Mouse (Mus musculus): ENCODE measurements at regions not wholly inside any gene's neighbourhood (a gene's known extent, or its start where the extent isn't known, plus 50 kb on each side); places are given as distances from the start of the nearest gene placed in this dataset.

GRCm38 (mm10) chr4:45654019-45654803 lies 121.9 kb upstream of the Shb start:
- DNase-seq (ENCODE audit: low spot score) (peak; percentile 22), ATAC-seq (no peak)
- WGBS = 10% methylated on average over 14 of the region's 14 CpGs
- no peaks in the 10 kb centered on the region for H3K9me3 ChIP-seq (ENCODE audit: low read length)
- H3K4me1 ChIP-seq (ENCODE audit: insufficient read depth, low read length) = 0 out of 2 replicates have a peak, but pooled peaks cover 8% of the 10 kb centered on the region
- no peak for TF ChIP-seq CTCF (IDR thresholded peaks at IDR 0.05; ENCODE audit: low read depth)
- H3K4me3 ChIP-seq (ENCODE audit: low read length) = no peak overlapping the region
- H3K36me3 ChIP-seq (ENCODE audit: insufficient read depth, low read length) = no peaks in the 10 kb centered on the region
- no peak overlapping the region for H3K27ac ChIP-seq
- no peaks in the 10 kb centered on the region for H3K27me3 ChIP-seq (ENCODE audit: insufficient read depth, low read length)
- H3K9ac ChIP-seq (replicated peaks; ENCODE audit: low read length) = no peak overlapping the region
- H3K4me2 ChIP-seq (ENCODE audit: low read depth, low read length) = peak overlapping the region; percentile 36

GRCm38 (mm10) chr4:45648884-45649577 lies 116.8 kb upstream of the Shb start:
- Histone ChIP-seq H3K27me3 (ENCODE audit: insufficient read depth, low read length) (no peaks in the 10 kb centered on the region), H3K9me3 (ENCODE audit: low read length) (no peaks in the 10 kb centered on the region), H3K9ac (replicated peaks; ENCODE audit: low read length) (no peak overlapping the region), H3K36me3 (ENCODE audit: insufficient read depth, low read length) (no peaks in the 10 kb centered on the region), H3K4me2 (ENCODE audit: low read depth, low read length) (no peak overlapping the region), H3K4me3 (ENCODE audit: low read length) (no peak overlapping the region), H3K27ac (no peak overlapping the region), H3K4me1 (ENCODE audit: insufficient read depth, low read length) (no peaks in the 10 kb centered on the region)
- no peak for TF ChIP-seq CTCF (IDR thresholded peaks at IDR 0.05; ENCODE audit: low read depth)
- DNase-seq (ENCODE audit: low spot score) (no peak), ATAC-seq (no peak)
- 83% methylated on average over 9 of the region's 9 CpGs for WGBS

DNA sequence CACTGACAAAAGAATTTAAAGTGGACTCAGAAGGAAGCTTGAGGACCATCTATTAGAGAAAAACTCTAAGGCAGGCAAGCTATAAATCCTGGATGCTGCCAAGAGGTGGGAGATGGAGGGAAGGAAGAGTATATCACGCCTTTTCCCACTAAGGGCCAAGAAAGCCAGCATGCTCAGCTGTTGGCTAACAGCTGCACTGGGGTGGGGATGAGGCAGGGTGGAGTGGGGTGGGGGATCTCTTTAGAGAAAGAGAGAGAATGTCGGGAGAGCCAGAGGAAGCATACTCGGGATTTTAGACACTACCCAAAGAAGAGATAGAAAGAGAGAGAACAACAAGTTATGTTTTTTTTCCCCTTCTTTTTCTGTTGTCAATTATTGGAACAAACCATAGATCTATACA lies 115.2 kb upstream of the Shb start:
- no peak overlapping the region for H3K4me3 ChIP-seq (ENCODE audit: low read length)
- no peak for DNase-seq (ENCODE audit: low spot score)
- no peak for ATAC-seq
- no peak for TF ChIP-seq CTCF (IDR thresholded peaks at IDR 0.05; ENCODE audit: low read depth)
- H3K4me1 ChIP-seq (ENCODE audit: insufficient read depth, low read length) = no peaks in the 10 kb centered on the region
- 80% methylated on average over 3 of the region's 3 CpGs for WGBS
- no peak overlapping the region for H3K4me2 ChIP-seq (ENCODE audit: low read depth, low read length)
- H3K27me3 ChIP-seq (ENCODE audit: insufficient read depth, low read length) = no peaks in the 10 kb centered on the region
- no peaks in the 10 kb centered on the region for H3K9me3 ChIP-seq (ENCODE audit: low read length)
- H3K36me3 ChIP-seq (ENCODE audit: insufficient read depth, low read length) = no peaks in the 10 kb centered on the region
- H3K27ac ChIP-seq = no peak overlapping the region
- H3K9ac ChIP-seq (replicated peaks; ENCODE audit: low read length) = no peak overlapping the region

GRCm38 (mm10) chr4:45642604-45643003 lies 110.3 kb upstream of the Shb start:
- 72% methylated on average over 10 of the region's 10 CpGs for WGBS

DNA sequence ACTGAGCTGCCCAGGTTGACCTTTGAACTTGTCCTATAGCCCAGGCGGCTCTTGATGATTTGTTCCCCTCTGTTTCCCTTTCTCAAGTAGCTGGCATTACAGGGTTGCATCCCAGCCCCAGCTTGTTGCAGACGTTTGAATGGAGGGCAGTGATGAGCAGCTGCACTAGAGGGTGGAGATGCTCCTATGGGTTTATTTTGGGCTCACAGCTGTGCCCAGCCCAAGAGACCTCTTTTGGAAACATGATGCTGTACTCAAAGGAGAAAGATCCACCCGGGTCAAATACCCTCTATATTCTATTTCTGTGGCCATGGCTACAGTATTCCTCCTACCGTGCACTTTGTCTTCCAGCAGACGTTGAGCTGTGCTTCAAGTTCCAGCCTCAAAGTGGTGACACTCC lies 109.0 kb upstream of the Shb start:
- 45% methylated on average over 5 of the region's 5 CpGs for WGBS
- DNase-seq (ENCODE audit: low spot score) (no peak), ATAC-seq (no peak)
- H3K9ac ChIP-seq (replicated peaks; ENCODE audit: low read length) = no peak overlapping the region
- no peaks in the 10 kb centered on the region for H3K9me3 ChIP-seq (ENCODE audit: low read length)
- no peak for TF ChIP-seq CTCF (IDR thresholded peaks at IDR 0.05; ENCODE audit: low read depth)
- no peak overlapping the region for H3K4me3 ChIP-seq (ENCODE audit: low read length)
- H3K27ac ChIP-seq = no peak overlapping the region
- 0 out of 2 replicates have a peak, but pooled peaks cover 3% of the 10 kb centered on the region for H3K4me1 ChIP-seq (ENCODE audit: insufficient read depth, low read length)
- no peaks in the 10 kb centered on the region for H3K36me3 ChIP-seq (ENCODE audit: insufficient read depth, low read length)
- no peak overlapping the region for H3K4me2 ChIP-seq (ENCODE audit: low read depth, low read length)
- H3K27me3 ChIP-seq (ENCODE audit: insufficient read depth, low read length) = no peaks in the 10 kb centered on the region

More at GRCm38 (mm10) chr4:45642604-45643003, 110.3 kb upstream of the Shb start:
- Histone ChIP-seq H3K4me1 (ENCODE audit: insufficient read depth, low read length) (0 out of 2 replicates have a peak, but pooled peaks cover 3% of the 10 kb centered on the region), H3K9ac (replicated peaks; ENCODE audit: low read length) (no peak overlapping the region), H3K36me3 (ENCODE audit: insufficient read depth, low read length) (no peaks in the 10 kb centered on the region), H3K9me3 (ENCODE audit: low read length) (no peaks in the 10 kb centered on the region), H3K4me2 (ENCODE audit: low read depth, low read length) (no peak overlapping the region), H3K4me3 (ENCODE audit: low read length) (no peak overlapping the region), H3K27me3 (ENCODE audit: insufficient read depth, low read length) (no peaks in the 10 kb centered on the region), H3K27ac (no peak overlapping the region)
- DNase-seq (ENCODE audit: low spot score) = no peak
- ATAC-seq = no peak
- TF ChIP-seq CTCF (IDR thresholded peaks at IDR 0.05; ENCODE audit: low read depth) = no peak

- no peak for DNase-seq (ENCODE audit: low spot score)
- no peaks in the 10 kb centered on the region for H3K9me3 ChIP-seq (ENCODE audit: low read length)
- H3K36me3 ChIP-seq (ENCODE audit: insufficient read depth, low read length) = no peaks in the 10 kb centered on the region
- H3K27ac ChIP-seq = peak overlapping the region; percentile 16; the same call in 1 of the 2 replicates
- 0 out of 2 replicates have a peak, but pooled peaks cover 3% of the 10 kb centered on the region for H3K4me1 ChIP-seq (ENCODE audit: insufficient read depth, low read length)
- no peak overlapping the region for H3K4me2 ChIP-seq (ENCODE audit: low read depth, low read length)
- H3K27me3 ChIP-seq (ENCODE audit: insufficient read depth, low read length) = no peaks in the 10 kb centered on the region
- no peak for ATAC-seq
- H3K9ac ChIP-seq (replicated peaks; ENCODE audit: low read length) = no peak overlapping the region
- H3K4me3 ChIP-seq (ENCODE audit: low read length) = no peak overlapping the region
- TF ChIP-seq CTCF (IDR thresholded peaks at IDR 0.05; ENCODE audit: low read depth) = no peak
- WGBS = 84% methylated on average over 11 of the region's 11 CpGs
Measured at GRCm38 (mm10) chr4:45640713-45641112, 108.4 kb upstream of the Shb start.
